Mouse (Mus musculus): Measurements from ENCODE around the gene Tcn2. TPM values are rescaled to one million over a fixed set of nuclear protein-coding genes. Genes with fewer than 3 reads are reported as not detected.
"Not testable (repeated sequence)": the region's sequence is repeated elsewhere in the genome, so short reads cannot be mapped to it uniquely, and the experiment has no call there.

The Tcn2 gene
- total RNA-seq, 2 experiments from 2014 or later, result 18.5 to 19.4 TPM

DNA sequence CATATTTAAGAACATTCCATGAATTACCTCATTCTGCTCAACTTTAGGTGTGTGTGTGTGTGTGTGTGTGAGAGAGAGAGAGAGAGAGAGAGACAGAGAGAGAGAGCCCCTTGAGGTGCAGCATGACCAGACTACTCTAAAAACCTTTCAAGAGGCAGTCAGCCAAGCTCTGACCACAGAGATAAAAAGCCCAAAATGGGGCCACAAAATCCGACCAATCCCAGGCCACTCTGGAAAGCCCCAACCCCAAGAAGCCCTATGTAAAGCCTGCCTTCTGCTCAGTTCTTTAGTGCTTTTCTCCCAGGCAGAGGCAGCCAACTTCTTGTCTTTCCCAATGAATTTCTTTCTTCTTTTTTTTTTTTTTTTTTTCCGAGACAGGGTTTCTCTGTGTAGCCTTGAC is 28.9 kb upstream of the Tcn2 start:
- no peak for DNase-seq (ENCODE audit: low spot score in 2 of 2)
- TF ChIP-seq CTCF (conservative IDR thresholded peaks at IDR 0.05), result no peak

DNA sequence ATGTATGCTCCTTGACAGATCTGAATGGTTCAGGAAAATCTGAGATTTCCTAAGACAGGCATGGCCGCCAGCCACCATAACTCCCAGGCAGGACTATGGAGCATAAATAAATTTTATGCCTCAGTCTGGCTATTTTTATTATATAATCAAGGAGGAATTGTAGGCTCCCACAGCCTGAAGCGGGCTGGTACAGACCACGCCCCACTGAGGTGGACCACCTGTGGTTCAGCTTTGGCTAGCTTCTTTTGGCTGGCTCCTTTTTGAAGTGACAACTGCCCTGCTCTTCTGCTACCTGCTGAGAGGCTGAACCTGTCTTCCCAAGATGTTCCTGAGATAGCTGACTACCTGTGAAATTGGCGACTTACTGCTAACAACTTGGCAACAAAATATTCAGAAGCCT is 23.4 kb upstream of the Tcn2 start:
- not testable (repeated sequence) for DNase-seq (ENCODE audit: low spot score in 2 of 2)

More for the DNA sequence above, 28.9 kb upstream of the Tcn2 start:
- Histone ChIP-seq H3K27ac (no peak overlapping the region), H3K4me3 (no peak overlapping the region)

DNA sequence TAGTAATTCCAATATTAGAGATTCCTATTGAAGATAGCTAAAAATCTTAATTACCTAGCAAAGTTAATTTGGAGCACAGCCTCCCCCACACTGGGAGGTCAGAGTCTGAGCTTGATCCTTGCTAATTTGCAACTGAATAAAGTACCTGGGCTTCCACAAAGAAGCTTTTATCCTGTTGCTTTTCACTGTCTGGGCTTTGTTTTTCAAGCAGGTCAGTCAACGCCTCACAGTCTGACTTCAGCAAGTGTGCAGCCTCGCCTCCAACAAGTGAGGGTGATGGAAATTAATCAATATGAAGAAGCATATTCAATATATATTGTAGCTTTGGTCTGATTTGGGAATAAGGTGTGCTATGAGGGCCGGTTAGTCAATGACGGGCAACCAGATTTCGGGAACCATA is 22.9 kb upstream of the Tcn2 start:
- not testable (repeated sequence) for DNase-seq (ENCODE audit: low spot score in 2 of 2); H3K4me3 ChIP-seq; H3K27ac ChIP-seq

More for the DNA sequence above, 23.4 kb upstream of the Tcn2 start:
- H3K27ac ChIP-seq, H3K4me3 ChIP-seq: not testable (repeated sequence)

DNA sequence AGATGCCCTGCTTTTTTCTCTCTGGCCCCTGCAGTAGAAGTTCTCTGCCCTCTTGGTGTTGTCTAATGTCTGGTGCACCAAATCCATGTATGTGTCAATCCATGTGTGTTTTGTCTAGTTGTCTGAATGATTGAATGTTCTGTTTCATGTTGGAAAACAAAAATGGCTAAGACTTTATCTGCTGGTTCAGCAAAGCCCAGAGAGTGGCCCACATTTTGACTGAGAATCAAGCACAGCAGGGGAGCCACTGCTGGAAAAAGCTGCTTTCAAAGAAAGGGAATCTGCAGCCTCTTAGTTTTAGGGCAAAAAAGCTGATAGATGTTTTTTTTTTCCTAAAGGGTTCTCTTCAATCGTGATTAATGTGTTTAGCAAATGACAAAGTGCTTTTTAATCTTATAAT is 14.4 kb upstream of the Tcn2 start:
- DNase-seq (ENCODE audit: low spot score in 2 of 2), result no peak
- TF ChIP-seq CTCF (conservative IDR thresholded peaks at IDR 0.05), result no peak
- H3K4me3 ChIP-seq, result no peak overlapping the region
- H3K27ac ChIP-seq, result no peak overlapping the region

DNA sequence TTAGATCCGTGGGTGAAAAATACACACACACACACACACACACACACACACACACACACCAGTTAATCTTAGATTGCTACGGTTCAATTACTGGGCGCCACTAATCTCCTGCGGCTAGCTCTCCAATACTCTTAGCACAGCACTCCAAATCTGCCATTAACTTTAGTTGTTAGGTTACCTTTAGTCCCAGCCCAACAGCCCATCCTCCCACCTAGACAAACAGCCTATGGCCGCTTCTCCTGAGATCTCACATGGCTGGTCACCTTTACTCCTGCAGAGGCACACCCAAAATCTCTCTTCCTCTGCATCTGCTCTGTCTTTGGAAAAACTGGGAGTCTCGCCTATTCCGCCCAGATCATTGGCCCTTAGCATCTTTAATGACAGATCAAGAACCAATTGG is 9.4 kb upstream of the Tcn2 start:
- H3K4me3 ChIP-seq, result no peak overlapping the region
- H3K27ac ChIP-seq, result no peak overlapping the region
- TF ChIP-seq CTCF (conservative IDR thresholded peaks at IDR 0.05), result no peak
- DNase-seq (ENCODE audit: low spot score in 2 of 2), result no peak

DNA sequence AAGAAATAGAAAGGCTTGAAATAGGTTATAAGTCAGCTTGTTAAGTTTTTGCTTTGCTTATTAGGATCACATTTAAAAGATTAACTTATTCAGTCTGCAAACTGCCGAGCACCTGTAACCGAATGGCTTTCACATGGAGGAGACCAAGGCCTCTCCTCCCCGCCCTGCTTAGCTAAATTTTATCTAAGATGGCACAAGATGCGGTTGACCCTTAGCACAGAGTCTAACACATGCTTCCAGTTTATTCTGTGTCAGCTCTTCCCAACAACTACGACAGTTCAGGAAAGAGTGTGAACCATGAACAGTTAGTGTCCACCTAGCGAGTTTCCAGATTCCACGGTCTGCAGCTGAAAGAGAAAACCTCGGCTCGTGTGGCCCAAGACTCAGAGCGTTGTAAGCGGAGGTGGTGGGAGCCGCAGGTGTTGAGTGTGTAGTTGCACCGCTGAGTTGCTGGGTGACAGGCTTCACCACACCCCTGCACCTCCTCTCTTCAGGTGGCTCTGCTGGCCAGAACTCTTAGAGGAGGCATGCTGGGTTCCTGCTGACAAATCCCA is 5.4 kb upstream of the Tcn2 start:
- DNase-seq (ENCODE audit: low spot score in 2 of 2), result no peak
- TF ChIP-seq CTCF (conservative IDR thresholded peaks at IDR 0.05), result no peak
- no peak overlapping the region for H3K4me3 ChIP-seq
- H3K27ac ChIP-seq, result no peak overlapping the region

DNA sequence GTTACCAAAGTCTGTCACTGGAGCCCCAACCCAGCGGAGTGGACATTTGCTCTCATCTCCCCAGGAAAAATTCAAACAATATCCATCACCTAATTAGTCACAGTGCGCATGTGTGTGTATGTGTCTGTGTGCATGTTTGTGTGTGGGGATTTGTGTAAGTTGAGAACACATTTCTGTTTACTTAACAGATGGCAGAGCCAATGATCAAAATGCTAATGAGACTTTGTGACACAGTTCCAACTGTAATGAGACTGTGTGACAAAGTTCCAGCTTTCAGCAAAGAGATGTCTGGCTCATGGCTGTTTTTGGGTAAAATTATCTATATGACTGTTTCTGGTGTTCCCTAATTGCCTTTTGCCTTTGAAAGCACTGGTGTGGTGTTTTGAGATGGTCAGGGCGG is 4.4 kb upstream of the Tcn2 start:
- H3K27ac ChIP-seq, result no peak overlapping the region
- peak in 1 of 2 experiments; percentile 18 for DNase-seq (ENCODE audit: low spot score in 2 of 2)
- no peak for TF ChIP-seq CTCF (conservative IDR thresholded peaks at IDR 0.05)

DNA sequence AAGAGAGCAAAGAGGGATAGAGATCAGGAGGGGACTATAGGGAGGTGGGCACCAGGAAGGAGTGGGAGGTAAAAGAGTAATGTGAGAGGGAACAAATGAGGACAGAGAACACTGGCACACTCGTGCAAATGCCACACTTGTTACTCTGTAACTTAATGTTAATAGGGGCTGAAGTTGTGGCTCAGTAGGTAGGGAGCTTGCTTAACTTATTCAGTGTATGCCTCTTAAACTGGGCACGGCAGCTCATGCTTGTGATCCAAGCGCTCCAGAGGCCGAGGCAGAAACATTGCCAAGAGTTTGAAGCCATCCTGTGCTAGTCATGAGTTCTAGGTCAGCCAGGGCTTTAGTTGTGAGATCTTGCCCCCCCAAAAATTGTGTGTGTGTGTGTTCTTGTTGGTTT is 3.2 kb upstream of the Tcn2 start:
- DNase-seq (ENCODE audit: low spot score in 2 of 2), result no peak
- no peak overlapping the region for H3K27ac ChIP-seq
- no peak overlapping the region for H3K4me3 ChIP-seq
- no peak for TF ChIP-seq CTCF (conservative IDR thresholded peaks at IDR 0.05)

More for the DNA sequence above, 4.4 kb upstream of the Tcn2 start:
- H3K4me3 ChIP-seq, result no peak overlapping the region

DNA sequence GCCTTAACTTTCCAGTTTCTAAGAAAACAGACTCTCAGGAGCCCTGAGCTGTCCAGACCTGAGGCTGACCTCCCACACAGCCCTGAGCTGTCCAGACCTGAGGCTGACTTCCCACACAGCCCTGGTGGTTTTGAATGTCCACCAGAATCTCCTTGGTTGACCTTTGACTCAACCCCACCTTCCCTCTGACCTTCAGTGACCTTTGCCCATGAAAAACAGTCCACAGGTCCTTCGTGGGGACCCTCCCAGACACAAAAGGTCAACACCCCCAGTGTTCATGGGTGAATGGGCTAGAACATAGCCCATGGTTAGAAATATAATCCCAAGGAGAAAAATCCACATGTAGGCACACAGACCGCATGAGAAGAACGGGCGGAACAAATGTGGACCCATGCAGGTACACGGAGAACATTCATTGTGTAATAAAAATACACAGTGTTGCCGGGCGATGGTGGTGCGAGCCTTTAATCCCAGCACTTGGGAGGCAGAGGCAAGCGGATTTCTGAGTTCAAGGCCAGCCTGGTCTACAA is 1.9 kb upstream of the Tcn2 start:
- H3K27ac ChIP-seq, result no peak overlapping the region
- DNase-seq (ENCODE audit: low spot score in 2 of 2), result no peak
- no peak for TF ChIP-seq CTCF (conservative IDR thresholded peaks at IDR 0.05)
- H3K4me3 ChIP-seq, result no peak overlapping the region

DNA sequence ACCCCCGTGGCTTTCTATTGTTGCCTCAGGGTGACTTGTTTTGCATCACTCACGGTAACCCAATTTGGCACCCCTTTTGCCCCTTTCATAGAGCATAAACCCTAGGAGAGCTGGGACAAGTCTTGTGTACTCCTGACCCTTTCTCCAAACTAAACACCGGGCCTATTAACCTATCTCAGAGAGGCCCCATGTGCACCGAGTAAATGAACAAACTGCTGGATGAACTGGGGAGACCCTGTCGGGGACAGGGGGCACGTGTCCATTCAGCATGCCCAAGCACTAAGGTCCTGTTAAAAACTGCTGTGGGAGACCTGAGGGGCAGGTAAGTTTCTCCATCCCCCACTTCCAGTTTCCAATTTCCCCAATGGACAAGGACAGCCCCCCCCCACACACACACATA is 1.0 kb downstream of the Tcn2 start:
- no peak overlapping the region for H3K27ac ChIP-seq
- no peak for TF ChIP-seq CTCF (conservative IDR thresholded peaks at IDR 0.05)
- DNase-seq (ENCODE audit: low spot score in 2 of 2), result no peak
- no peak overlapping the region for H3K4me3 ChIP-seq

DNA sequence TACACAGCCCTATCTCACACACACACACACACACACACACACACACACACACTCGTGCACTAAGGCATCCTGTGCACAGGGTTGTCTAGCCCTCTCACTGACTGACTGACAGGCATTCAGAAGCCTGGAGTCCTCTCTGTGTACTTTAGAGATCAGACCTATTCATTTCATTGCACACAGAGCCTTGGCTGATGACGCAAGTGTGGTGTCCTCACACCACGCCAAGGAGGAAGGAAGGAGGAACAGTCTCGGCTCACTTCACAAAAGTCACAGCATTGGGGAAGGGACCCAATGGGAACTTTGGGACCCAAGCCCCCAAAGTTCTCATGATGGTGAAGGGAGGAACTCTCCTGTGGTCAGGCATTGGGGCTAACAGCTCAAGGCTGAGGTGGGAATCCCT is 1.9 kb downstream of the Tcn2 start:
- no peak overlapping the region for H3K4me3 ChIP-seq
- TF ChIP-seq CTCF (conservative IDR thresholded peaks at IDR 0.05), result no peak
- peak in 1 of 2 experiments; percentile 7 for DNase-seq (ENCODE audit: low spot score in 2 of 2)
- H3K27ac ChIP-seq, result no peak overlapping the region

DNA sequence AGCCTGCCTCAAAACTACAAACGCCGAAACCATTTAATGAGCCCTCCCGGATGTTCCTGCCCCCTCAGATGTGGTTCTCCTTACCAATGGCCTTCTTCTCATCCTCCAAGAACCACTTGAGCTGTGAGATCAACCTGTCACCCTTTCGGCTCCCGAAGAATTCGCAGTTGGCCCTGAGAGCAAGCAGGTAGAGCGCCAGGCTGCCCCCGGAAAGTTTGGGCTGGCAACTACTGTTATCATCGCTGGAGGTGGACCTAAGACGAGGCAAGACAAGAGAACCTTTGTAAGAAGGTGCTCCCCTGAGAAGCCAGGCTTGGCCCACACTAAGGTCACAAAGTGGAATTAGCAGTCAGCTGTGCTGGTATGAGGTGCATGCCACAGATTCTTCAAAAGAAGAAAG is 6.0 kb downstream of the Tcn2 start:
- Histone ChIP-seq H3K4me3 (no peak overlapping the region), H3K27ac (no peak overlapping the region)
- DNase-seq (ENCODE audit: low spot score in 2 of 2), result peak in 1 of 2 experiments; percentile 5
- no peak for TF ChIP-seq CTCF (conservative IDR thresholded peaks at IDR 0.05)

DNA sequence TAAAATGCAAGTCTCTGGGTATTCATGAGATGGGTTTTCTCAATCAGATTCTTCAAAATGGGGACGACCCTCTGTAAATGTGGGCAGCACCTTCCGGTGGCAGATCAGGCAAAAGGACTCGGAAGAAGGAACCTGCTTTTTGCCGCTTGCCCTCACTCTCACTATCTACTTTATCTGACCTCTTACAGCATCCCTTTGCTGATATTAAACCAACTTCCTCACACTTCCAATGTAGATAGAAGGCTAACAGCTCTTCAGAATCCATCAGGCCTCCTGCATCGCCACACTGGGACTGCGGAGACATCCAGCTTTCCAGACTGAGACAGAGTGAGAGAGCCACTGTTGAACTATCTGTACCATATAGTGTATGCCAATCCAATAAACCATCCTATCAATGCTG is 9.2 kb downstream of the Tcn2 start:
- no peak for TF ChIP-seq CTCF (conservative IDR thresholded peaks at IDR 0.05)
- Histone ChIP-seq H3K4me3 (no peak overlapping the region), H3K27ac (no peak overlapping the region)
- DNase-seq (ENCODE audit: low spot score in 2 of 2), result no peak

DNA sequence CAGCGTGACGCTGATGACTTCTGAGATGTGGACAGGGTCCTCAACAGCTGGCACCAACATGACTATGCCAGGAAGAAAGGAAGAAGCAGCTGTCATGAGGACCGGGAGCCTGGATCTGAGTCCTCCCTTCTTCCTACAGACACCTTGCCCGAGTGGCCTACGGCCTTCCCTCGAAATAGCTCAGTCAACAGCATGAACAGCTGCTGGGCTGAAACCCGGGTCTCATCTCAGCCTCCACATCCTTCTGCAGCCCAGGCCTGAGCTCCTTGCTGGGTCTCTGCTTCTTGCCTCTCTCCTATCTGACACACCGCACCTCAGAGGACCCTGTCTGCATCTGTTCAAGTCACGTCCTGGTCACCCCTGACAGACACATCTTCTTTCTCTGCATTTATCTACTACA is 9.8 kb downstream of the Tcn2 start:
- no peak for DNase-seq (ENCODE audit: low spot score in 2 of 2)
- TF ChIP-seq CTCF (conservative IDR thresholded peaks at IDR 0.05), result no peak
- no peak overlapping the region for H3K27ac ChIP-seq
- no peak overlapping the region for H3K4me3 ChIP-seq
